Mouse (Mus musculus): ENCODE results near the gene Rala.

Gene Rala

GRCm38 (mm10) chr13:17901474-17901873 is 42.6 kb downstream of the Rala start:
- CTCF ChIA-PET: interaction anchor here in 1 of 4 experiments (1.9 kb wide), 1 partner anchor 82 kb away, joined by 7 read pairs; no protein-coding TSS in a partner anchor
- POLR2A ChIA-PET: interaction anchor here in 2 of 4 experiments (0.6 to 1.5 kb wide), 3 partner anchors 10 to 76 kb away, joined by 3 to 5 read pairs (median 3); no protein-coding TSS in a partner anchor

- CTCF ChIA-PET: interaction anchor here in 2 of 4 experiments (0.6 to 1.9 kb wide), 2 partner anchors 82 to 98 kb away, joined by 3 to 7 read pairs; no protein-coding TSS in a partner anchor
- POLR2A ChIA-PET: interaction anchor here in 1 of 4 experiments (1.5 kb wide), 1 partner anchor 23 kb away, joined by 5 read pairs; no protein-coding TSS in a partner anchor
Measured at GRCm38 (mm10) chr13:17900641-17901040, 43.4 kb downstream of the Rala start.

GRCm38 (mm10) chr13:17897040-17897439 is 47.0 kb downstream of the Rala start:
- ChIA-PET POLR2A (interaction anchor here in 2 of 4 experiments (0.6 to 1.4 kb wide), 2 partner anchors 31 to 92 kb away, joined by 4 to 7 read pairs; partner anchors contain the start of gene Cdk13 (in 1 of the 2)), CTCF (no interaction called here)

GRCm38 (mm10) chr13:17891545-17891944 is 52.5 kb downstream of the Rala start:
- CTCF ChIA-PET: no interaction called here
- POLR2A ChIA-PET: interaction anchor here in 2 of 4 experiments (0.6 to 1.1 kb wide), 4 partner anchors 11 to 141 kb away, joined by 3 to 5 read pairs (median 3); no protein-coding TSS in a partner anchor

- CTCF ChIA-PET: no interaction called here
- POLR2A ChIA-PET: interaction anchor here in 1 of 4 experiments (0.6 to 1.2 kb wide), 3 partner anchors 19 to 180 kb away, joined by 3 to 4 read pairs (median 3); no protein-coding TSS in a partner anchor
Measured at GRCm38 (mm10) chr13:17884211-17884610, 59.8 kb downstream of the Rala start.

GRCm38 (mm10) chr13:17879061-17879460 is 65.0 kb downstream of the Rala start:
- CTCF ChIA-PET: no interaction called here
- POLR2A ChIA-PET: interaction anchor here in 1 of 4 experiments (1.6 kb wide), 1 partner anchor 19 kb away, joined by 4 read pairs; no protein-coding TSS in a partner anchor

- POLR2A ChIA-PET: interaction anchor here in 1 of 4 experiments (0.8 kb wide), 1 partner anchor 76 kb away, joined by 3 read pairs; no protein-coding TSS in a partner anchor
- CTCF ChIA-PET: no interaction called here
Measured at GRCm38 (mm10) chr13:17866741-17867140, 77.3 kb downstream of the Rala start.

- ChIA-PET POLR2A (interaction anchor here in 1 of 4 experiments (0.7 to 1.2 kb wide), 3 partner anchors 18 to 48 kb away, joined by 3 to 4 read pairs (median 3); no protein-coding TSS in a partner anchor), CTCF (interaction anchor here in 1 of 4 experiments (0.5 to 1.9 kb wide), 2 partner anchors 122 to 291 kb away, joined by 3 to 7 read pairs; no protein-coding TSS in a partner anchor)
Measured at GRCm38 (mm10) chr13:17860536-17860935, 83.5 kb downstream of the Rala start.

GRCm38 (mm10) chr13:17859365-17860033 is 84.5 kb downstream of the Rala start:
- ChIA-PET POLR2A (interaction anchor here in 3 of 4 experiments (0.5 to 2.0 kb wide), 9 partner anchors 9 to 125 kb away, joined by 3 to 6 read pairs (median 3); partner anchors contain the start of gene Cdk13 (in 1 of the 3)), CTCF (interaction anchor here in 2 of 4 experiments (1.4 to 1.9 kb wide), 2 partner anchors 9 to 123 kb away, joined by 3 to 7 read pairs; no protein-coding TSS in a partner anchor)

- ChIA-PET POLR2A (interaction anchor here in 1 of 4 experiments (0.9 to 2.0 kb wide), 3 partner anchors 11 to 52 kb away, joined by 3 to 5 read pairs (median 4); partner anchors contain the start of gene Cdk13), CTCF (interaction anchor here in 2 of 4 experiments (1.3 to 2.0 kb wide), 3 partner anchors 18 to 126 kb away, joined by 4 to 5 read pairs (median 4); no protein-coding TSS in a partner anchor)
Measured at GRCm38 (mm10) chr13:17857046-17857445, 87.0 kb downstream of the Rala start.

- ChIA-PET POLR2A (interaction anchor here in 1 of 4 experiments (0.9 to 2.0 kb wide), 3 partner anchors 13 to 50 kb away, joined by 5 to 7 read pairs (median 5); no protein-coding TSS in a partner anchor), CTCF (interaction anchor here in 1 of 4 experiments (1.6 to 2.0 kb wide), 2 partner anchors 17 to 128 kb away, joined by 4 to 5 read pairs; no protein-coding TSS in a partner anchor)
Measured at GRCm38 (mm10) chr13:17855492-17856138, 88.4 kb downstream of the Rala start.

- ChIA-PET POLR2A (interaction anchor here in 2 of 4 experiments (0.6 to 1.8 kb wide), 2 partner anchors 12 to 1673 kb away, joined by 6 to 7 read pairs; no protein-coding TSS in a partner anchor), CTCF (interaction anchor here in 2 of 4 experiments (1.2 to 2.0 kb wide), 2 partner anchors 16 to 128 kb away, joined by 3 to 4 read pairs; no protein-coding TSS in a partner anchor)
Measured at GRCm38 (mm10) chr13:17854755-17855154, 89.3 kb downstream of the Rala start.

- CTCF ChIA-PET: interaction anchor here in 3 of 4 experiments (0.6 to 1.4 kb wide), 5 partner anchors 24 to 331 kb away, joined by 3 to 7 read pairs (median 4); no protein-coding TSS in a partner anchor
- POLR2A ChIA-PET: interaction anchor here in 3 of 4 experiments (0.7 to 2.2 kb wide), 9 partner anchors 12 to 555 kb away, joined by 3 to 7 read pairs (median 3); partner anchors contain the start of gene Cdk13 (in 2 of the 3)
Measured at GRCm38 (mm10) chr13:17843336-17843735, 100.7 kb downstream of the Rala start.

GRCm38 (mm10) chr13:17842756-17843155 is 101.3 kb downstream of the Rala start:
- CTCF ChIA-PET: interaction anchor here in 3 of 4 experiments (0.6 to 1.4 kb wide), 5 partner anchors 23 to 332 kb away, joined by 3 to 7 read pairs (median 4); no protein-coding TSS in a partner anchor

GRCm38 (mm10) chr13:17839137-17839536 is 104.9 kb downstream of the Rala start:
- POLR2A ChIA-PET: interaction anchor here in 2 of 4 experiments (1.1 to 1.4 kb wide), 3 partner anchors 33 to 144 kb away, joined by 3 read pairs; partner anchors contain the start of gene Cdk13 (in 1 of the 2)
- CTCF ChIA-PET: interaction anchor here (0.6 to 1.3 kb wide), 14 partner anchors 13 to 544 kb away, joined by 3 to 11 read pairs (median 4); no protein-coding TSS in a partner anchor

More at GRCm38 (mm10) chr13:17842756-17843155, 101.3 kb downstream of the Rala start:
- POLR2A ChIA-PET: interaction anchor here in 3 of 4 experiments (0.7 to 2.2 kb wide), 9 partner anchors 13 to 555 kb away, joined by 3 to 7 read pairs (median 3); partner anchors contain the start of gene Cdk13 (in 2 of the 3)

GRCm38 (mm10) chr13:17838484-17838851 is 105.6 kb downstream of the Rala start:
- ChIA-PET POLR2A (interaction anchor here in 2 of 4 experiments (1.1 to 1.4 kb wide), 3 partner anchors 32 to 145 kb away, joined by 3 read pairs; partner anchors contain the start of gene Cdk13 (in 1 of the 2)), CTCF (interaction anchor here (0.6 to 1.3 kb wide), 14 partner anchors 14 to 543 kb away, joined by 3 to 11 read pairs (median 4); no protein-coding TSS in a partner anchor)
